Mouse (Mus musculus): ENCODE results near the gene Hexb.

- no peak for TF ChIP-seq CTCF (IDR thresholded peaks at IDR 0.05; ENCODE audit: low read depth, low read length)
- TF ChIP-seq POLR2A (IDR thresholded peaks at IDR 0.05; ENCODE audit: insufficient read depth, low read length) = no peak
- no peak for TF ChIP-seq EP300 (IDR thresholded peaks at IDR 0.05; ENCODE audit: insufficient read depth, low read depth, low read length)
Measured at GRCm38 (mm10) chr13:97206046-97206445, 7.9 kb upstream of the Hexb start.

All from ES-Bruce4 (cell line).